Mouse (Mus musculus): Measurements from ENCODE around the gene Wipf3. TPM values are rescaled to one million over a fixed set of nuclear protein-coding genes. Genes with fewer than 3 reads are reported as not detected.

Gene Wipf3
- polyA plus RNA-seq, 1 experiment: 18.5 TPM

DNA sequence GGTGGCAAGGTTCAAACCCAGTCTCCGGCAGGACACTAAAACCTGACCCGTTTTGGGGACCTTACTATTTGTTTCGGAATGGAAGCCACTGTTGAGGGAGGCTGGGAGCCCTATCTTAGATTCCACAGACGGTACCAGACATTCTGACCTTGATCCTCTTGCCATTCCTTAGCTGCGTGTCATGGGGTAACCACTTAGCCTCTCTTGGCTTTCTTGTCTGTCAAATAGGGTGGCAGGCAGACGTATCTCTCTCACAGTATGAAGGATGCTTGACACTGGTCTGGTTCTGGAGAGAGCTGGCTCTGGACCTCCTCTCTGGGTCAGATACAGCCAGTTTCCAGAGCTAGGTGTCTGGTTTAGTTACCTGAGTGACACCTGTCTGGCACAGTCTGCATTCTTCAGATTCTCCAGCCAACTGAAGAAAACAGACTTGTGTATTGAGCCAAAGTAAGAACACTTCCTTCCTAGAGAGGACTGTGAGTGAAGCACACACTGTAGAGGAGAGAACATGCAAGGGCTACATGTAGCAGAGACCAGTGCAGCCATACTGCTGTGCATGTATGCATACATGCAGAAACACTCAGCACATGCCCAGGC lies 56.7 kb downstream of the Wipf3 start:
- Histone ChIP-seq H3K36me3 (ENCODE audit: control insufficient read depth, insufficient read depth, low read length, poor library complexity, severe bottlenecking) (no peaks in the 10 kb centered on the region), H3K27me3 (ENCODE audit: control insufficient read depth, insufficient read depth, low read length, poor library complexity, severe bottlenecking) (no peaks in the 10 kb centered on the region), H3K9me3 (replicated peaks; ENCODE audit: control insufficient read depth, insufficient read depth, low read length, poor library complexity, severe bottlenecking) (no peaks in the 10 kb centered on the region), H3K4me3 (ENCODE audit: low read depth, low read length) (peak overlapping the region; percentile 49; the same call in 1 of the 2 replicates), H3K9ac (ENCODE audit: low read depth, poor library complexity, severe bottlenecking) (peak overlapping the region; percentile 74), H3K27ac (ENCODE audit: insufficient read depth, low read length) (no peak overlapping the region), H3K4me1 (ENCODE audit: control insufficient read depth, insufficient read depth, low read length) (no peaks in the 10 kb centered on the region)
- TF ChIP-seq POLR2A (IDR thresholded peaks at IDR 0.05; ENCODE audit: insufficient read depth, low read length) (no peak), EP300 (IDR thresholded peaks at IDR 0.05; ENCODE audit: insufficient read depth, low read depth, low read length) (no peak), CTCF (IDR thresholded peaks at IDR 0.05; ENCODE audit: low read depth, low read length) (no peak)

DNA sequence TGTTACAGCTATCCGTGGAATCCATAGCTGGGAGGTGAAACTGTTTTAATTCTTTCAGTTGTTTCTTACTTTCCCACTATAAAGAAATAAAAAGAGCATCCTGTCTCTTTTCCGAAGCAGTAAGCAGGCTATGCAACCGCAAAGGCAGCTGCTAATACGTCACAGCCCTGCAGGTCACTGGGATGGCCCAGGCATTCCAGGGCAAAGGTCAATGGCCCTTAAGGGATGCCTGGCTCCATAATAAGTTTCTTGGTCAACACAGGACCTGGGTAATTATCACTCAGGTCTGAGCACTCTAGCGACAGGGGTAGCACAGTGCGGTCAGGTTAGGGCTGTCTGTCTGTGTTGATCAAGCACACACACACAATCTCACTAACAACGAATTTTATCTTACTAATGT lies 61.7 kb downstream of the Wipf3 start:
- Histone ChIP-seq H3K9ac (ENCODE audit: low read depth, poor library complexity, severe bottlenecking) (no peak overlapping the region), H3K36me3 (ENCODE audit: control insufficient read depth, insufficient read depth, low read length, poor library complexity, severe bottlenecking) (no peaks in the 10 kb centered on the region), H3K4me1 (ENCODE audit: control insufficient read depth, insufficient read depth, low read length) (no peaks in the 10 kb centered on the region), H3K4me3 (ENCODE audit: low read depth, low read length) (no peak overlapping the region), H3K9me3 (replicated peaks; ENCODE audit: control insufficient read depth, insufficient read depth, low read length, poor library complexity, severe bottlenecking) (no peaks in the 10 kb centered on the region), H3K27me3 (ENCODE audit: control insufficient read depth, insufficient read depth, low read length, poor library complexity, severe bottlenecking) (no peaks in the 10 kb centered on the region), H3K27ac (ENCODE audit: insufficient read depth, low read length) (no peak overlapping the region)
- TF ChIP-seq CTCF (IDR thresholded peaks at IDR 0.05; ENCODE audit: low read depth, low read length): no peak
- no peak for TF ChIP-seq EP300 (IDR thresholded peaks at IDR 0.05; ENCODE audit: insufficient read depth, low read depth, low read length)
- TF ChIP-seq POLR2A (IDR thresholded peaks at IDR 0.05; ENCODE audit: insufficient read depth, low read length): no peak

DNA sequence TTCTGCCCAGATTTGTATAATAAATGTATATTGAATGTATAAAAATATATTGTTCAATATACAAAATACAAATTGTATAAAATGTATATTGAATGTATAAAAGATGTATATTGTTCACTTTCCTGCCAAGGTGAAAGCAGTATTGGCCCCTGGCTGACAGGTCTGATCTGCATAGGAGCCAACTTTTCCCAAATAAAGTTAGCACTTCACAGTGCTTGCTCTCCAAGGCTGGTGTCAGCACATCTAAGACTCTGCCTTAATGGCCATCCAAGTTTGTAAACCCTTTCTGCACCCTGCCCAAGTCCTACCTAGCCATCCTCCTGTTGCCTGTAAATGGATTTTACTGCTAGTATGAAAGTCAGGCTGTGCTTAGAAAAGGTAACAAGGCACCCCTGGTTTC lies 64.7 kb downstream of the Wipf3 start:
- Histone ChIP-seq H3K9me3 (replicated peaks; ENCODE audit: control insufficient read depth, insufficient read depth, low read length, poor library complexity, severe bottlenecking) (no peaks in the 10 kb centered on the region), H3K27me3 (ENCODE audit: control insufficient read depth, insufficient read depth, low read length, poor library complexity, severe bottlenecking) (no peaks in the 10 kb centered on the region), H3K36me3 (ENCODE audit: control insufficient read depth, insufficient read depth, low read length, poor library complexity, severe bottlenecking) (no peaks in the 10 kb centered on the region), H3K4me3 (ENCODE audit: low read depth, low read length) (no peak overlapping the region), H3K27ac (ENCODE audit: insufficient read depth, low read length) (no peak overlapping the region), H3K4me1 (ENCODE audit: control insufficient read depth, insufficient read depth, low read length) (no peaks in the 10 kb centered on the region), H3K9ac (ENCODE audit: low read depth, poor library complexity, severe bottlenecking) (no peak overlapping the region)
- TF ChIP-seq POLR2A (IDR thresholded peaks at IDR 0.05; ENCODE audit: insufficient read depth, low read length): no peak
- TF ChIP-seq CTCF (IDR thresholded peaks at IDR 0.05; ENCODE audit: low read depth, low read length): no peak
- no peak for TF ChIP-seq EP300 (IDR thresholded peaks at IDR 0.05; ENCODE audit: insufficient read depth, low read depth, low read length)

DNA sequence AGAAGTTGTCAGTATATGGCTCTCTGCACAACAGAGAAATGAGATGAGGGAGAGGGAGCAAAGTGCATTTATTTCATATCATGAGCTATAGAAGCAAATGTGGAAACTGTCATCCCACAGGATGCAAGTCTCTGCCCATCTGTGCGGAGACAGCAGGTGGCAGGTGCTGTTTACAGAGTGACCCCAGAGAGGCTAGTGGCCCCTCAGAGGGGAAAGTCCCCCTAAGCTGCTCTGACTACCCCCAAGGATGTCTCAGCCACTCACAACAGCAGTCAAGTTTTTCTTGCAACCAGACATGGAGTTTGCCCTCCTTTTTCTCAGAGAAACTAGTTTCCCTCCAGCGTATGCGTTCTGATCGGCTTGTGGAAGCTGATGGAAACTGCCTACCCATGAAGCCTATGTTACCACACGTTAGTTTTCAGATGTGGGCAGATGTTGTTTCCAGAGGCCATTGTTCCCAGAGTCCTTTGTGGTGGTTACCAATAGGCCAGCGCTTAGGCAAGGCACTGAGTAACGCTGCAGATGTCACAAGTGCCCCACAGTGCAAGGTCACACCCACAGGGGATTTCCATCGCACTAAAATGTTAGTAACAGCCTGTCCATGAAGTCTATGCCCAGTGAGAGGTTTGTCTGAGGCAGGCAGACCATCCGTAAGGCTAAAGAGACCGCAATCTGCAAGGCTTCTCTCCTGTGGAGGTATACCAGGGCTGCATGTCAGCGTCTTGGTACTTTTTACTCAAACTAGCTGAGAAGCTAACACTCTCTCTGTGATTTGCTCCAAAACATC lies 65.4 kb downstream of the Wipf3 start:
- no peak overlapping the region for H3K9ac ChIP-seq (ENCODE audit: low read depth, poor library complexity, severe bottlenecking)
- TF ChIP-seq EP300 (IDR thresholded peaks at IDR 0.05; ENCODE audit: insufficient read depth, low read depth, low read length) (no peak), POLR2A (IDR thresholded peaks at IDR 0.05; ENCODE audit: insufficient read depth, low read length) (no peak), CTCF (IDR thresholded peaks at IDR 0.05; ENCODE audit: low read depth, low read length) (no peak)
- no peaks in the 10 kb centered on the region for H3K4me1 ChIP-seq (ENCODE audit: control insufficient read depth, insufficient read depth, low read length)
- no peak overlapping the region for H3K27ac ChIP-seq (ENCODE audit: insufficient read depth, low read length)
- no peaks in the 10 kb centered on the region for H3K27me3 ChIP-seq (ENCODE audit: control insufficient read depth, insufficient read depth, low read length, poor library complexity, severe bottlenecking)
- H3K9me3 ChIP-seq (replicated peaks; ENCODE audit: control insufficient read depth, insufficient read depth, low read length, poor library complexity, severe bottlenecking): no peaks in the 10 kb centered on the region
- H3K4me3 ChIP-seq (ENCODE audit: low read depth, low read length): no peak overlapping the region
- no peaks in the 10 kb centered on the region for H3K36me3 ChIP-seq (ENCODE audit: control insufficient read depth, insufficient read depth, low read length, poor library complexity, severe bottlenecking)

DNA sequence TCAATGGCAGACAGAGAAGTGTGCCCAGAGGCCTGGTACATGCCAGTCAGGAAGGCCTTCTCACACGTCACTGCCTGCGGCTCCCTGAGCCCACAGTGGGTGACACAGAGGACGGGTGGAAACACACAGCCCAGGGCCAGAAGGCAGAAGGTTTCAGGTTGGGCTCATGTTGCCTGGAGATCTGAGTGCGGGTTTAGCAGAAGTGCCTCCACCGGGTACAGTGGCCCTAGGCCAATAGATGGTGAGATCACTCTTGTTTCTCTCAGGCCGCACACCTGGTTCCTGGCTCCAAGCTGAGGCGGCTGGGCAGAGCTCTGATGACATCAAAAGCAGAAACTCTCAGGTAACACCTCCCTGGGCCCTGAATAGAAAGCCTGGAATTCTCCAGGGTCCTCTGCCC lies 66.8 kb downstream of the Wipf3 start:
- no peak overlapping the region for H3K4me3 ChIP-seq (ENCODE audit: low read depth, low read length)
- no peaks in the 10 kb centered on the region for H3K27me3 ChIP-seq (ENCODE audit: control insufficient read depth, insufficient read depth, low read length, poor library complexity, severe bottlenecking)
- H3K4me1 ChIP-seq (ENCODE audit: control insufficient read depth, insufficient read depth, low read length): no peaks in the 10 kb centered on the region
- no peak overlapping the region for H3K27ac ChIP-seq (ENCODE audit: insufficient read depth, low read length)
- no peak overlapping the region for H3K9ac ChIP-seq (ENCODE audit: low read depth, poor library complexity, severe bottlenecking)
- no peaks in the 10 kb centered on the region for H3K36me3 ChIP-seq (ENCODE audit: control insufficient read depth, insufficient read depth, low read length, poor library complexity, severe bottlenecking)
- TF ChIP-seq POLR2A (IDR thresholded peaks at IDR 0.05; ENCODE audit: insufficient read depth, low read length) (no peak), EP300 (IDR thresholded peaks at IDR 0.05; ENCODE audit: insufficient read depth, low read depth, low read length) (no peak), CTCF (IDR thresholded peaks at IDR 0.05; ENCODE audit: low read depth, low read length) (no peak)
- H3K9me3 ChIP-seq (replicated peaks; ENCODE audit: control insufficient read depth, insufficient read depth, low read length, poor library complexity, severe bottlenecking): no peaks in the 10 kb centered on the region

DNA sequence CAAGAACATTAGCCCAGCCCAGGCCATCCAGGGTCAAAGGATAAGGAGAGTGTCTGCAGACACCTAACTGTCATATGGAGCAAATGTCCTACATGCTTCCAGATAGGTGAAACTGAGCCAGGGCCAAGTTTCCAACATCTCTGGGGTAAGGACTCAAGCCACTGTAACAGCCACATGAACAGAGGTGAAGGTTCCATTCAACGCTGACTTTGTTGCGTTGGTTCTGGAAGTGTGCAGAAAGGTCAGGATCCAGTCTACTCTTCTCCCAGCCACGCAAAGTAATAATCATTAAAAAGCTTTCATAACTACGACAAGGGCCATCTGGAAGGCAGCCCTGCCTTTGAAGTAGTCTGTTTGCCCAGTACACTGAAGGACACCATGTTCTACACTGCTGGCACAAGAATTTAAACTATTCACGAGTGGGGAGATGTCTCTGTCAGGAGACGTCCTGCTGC lies 73.3 kb downstream of the Wipf3 start:
- no peaks in the 10 kb centered on the region for H3K27me3 ChIP-seq (ENCODE audit: control insufficient read depth, insufficient read depth, low read length, poor library complexity, severe bottlenecking)
- TF ChIP-seq CTCF (IDR thresholded peaks at IDR 0.05; ENCODE audit: low read depth, low read length) (no peak), EP300 (IDR thresholded peaks at IDR 0.05; ENCODE audit: insufficient read depth, low read depth, low read length) (no peak), POLR2A (IDR thresholded peaks at IDR 0.05; ENCODE audit: insufficient read depth, low read length) (no peak)
- no peak overlapping the region for H3K27ac ChIP-seq (ENCODE audit: insufficient read depth, low read length)
- no peaks in the 10 kb centered on the region for H3K36me3 ChIP-seq (ENCODE audit: control insufficient read depth, insufficient read depth, low read length, poor library complexity, severe bottlenecking)
- no peaks in the 10 kb centered on the region for H3K9me3 ChIP-seq (replicated peaks; ENCODE audit: control insufficient read depth, insufficient read depth, low read length, poor library complexity, severe bottlenecking)
- no peak overlapping the region for H3K4me3 ChIP-seq (ENCODE audit: low read depth, low read length)
- no peaks in the 10 kb centered on the region for H3K4me1 ChIP-seq (ENCODE audit: control insufficient read depth, insufficient read depth, low read length)
- no peak overlapping the region for H3K9ac ChIP-seq (ENCODE audit: low read depth, poor library complexity, severe bottlenecking)
